9 mouse cellular contexts compared by ENCODE assay signal in genomic region chr6:147086594-147087225, GRCm38 (mm10). TPM values are rescaled to one million over a fixed set of nuclear protein-coding genes. Genes with fewer than 3 reads are reported as not detected.
DNase-seq lines count a peak whose midpoint lies in the region; ATAC-seq and TF ChIP-seq lines count a peak whose summit lies in the region.
"Had no signal": no experiment of that assay in that cellular context is flagged by ENCODE, and none has a peak within 500 bp of the region (broad histone marks: within the 10 kb centered on the region; RNA-seq: fewer than 3 reads in every experiment).

TSS of gene Mansc4 (minus strand) at chr6:147087032.

- H3K4me3 ChIP-seq in ES-Bruce4 (ENCODE audit: low read depth, low read length): peak within 1 kb of the TSS; percentile 40
- peak within 1 kb of the TSS; percentile 15 to 16; a peak in 2 of 4 replicates for H3K4me3 ChIP-seq in heart, embryonic 14.5 days (ENCODE audit: control insufficient read depth in 1 of 2, insufficient read depth in 1 of 2, low read depth in 1 of 2, low read length in 2 of 2)
- H3K4me3 ChIP-seq in kidney, embryonic 14.5 days (ENCODE audit: low read length): peak within 1 kb of the TSS; percentile 24
- peak within 1 kb of the TSS; percentile 18; the same call in 1 of the 2 replicates for H3K4me3 ChIP-seq in midbrain, embryonic 11.5 days (ENCODE audit: low read depth, low read length)

- no peaks in the 10 kb centered on the region for H3K36me3 ChIP-seq in ES-Bruce4 (ENCODE audit: control insufficient read depth, insufficient read depth, low read length, poor library complexity, severe bottlenecking)
- H3K36me3 ChIP-seq in heart, embryonic 14.5 days (ENCODE audit: control insufficient read depth, insufficient read depth, low read length): no peaks in the 10 kb centered on the region
- H3K36me3 ChIP-seq in kidney, embryonic 14.5 days (ENCODE audit: control insufficient read depth, insufficient read depth, low read length): no peaks in the 10 kb centered on the region
- no peaks in the 10 kb centered on the region for H3K36me3 ChIP-seq in midbrain, embryonic 11.5 days (ENCODE audit: control insufficient read depth, insufficient read depth, low read length)

- DNase-seq in embryo, embryonic 10.5 days (ENCODE audit: low spot score): peak; percentile 69
- DNase-seq in midbrain, embryonic 11.5 days (ENCODE audit: low spot score, missing footprints): peak; percentile 93
- peak; percentile 13 for DNase-seq in thymus, postnatal 0 days (ENCODE audit: low spot score)
- DNase-seq in cerebellum, adult 11-12 months: no peak

- 9% methylated on average over 20 of the region's 20 CpGs for WGBS in heart, embryonic 14.5 days
- WGBS in kidney, embryonic 14.5 days: 3% methylated on average over 20 of the region's 20 CpGs
- 3% methylated on average over 20 of the region's 20 CpGs for WGBS in midbrain, embryonic 11.5 days

- peak within 1 kb of the TSS; percentile 59 for H3K4me2 ChIP-seq in heart, embryonic 14.5 days (ENCODE audit: low read length)
- peak within 1 kb of the TSS; percentile 42 for H3K4me2 ChIP-seq in kidney, embryonic 14.5 days (replicated peaks; ENCODE audit: low read depth, low read length)
- peak within 1 kb of the TSS; percentile 52 for H3K4me2 ChIP-seq in midbrain, embryonic 11.5 days

- TF ChIP-seq POLR2A in ES-Bruce4 (IDR thresholded peaks at IDR 0.05; ENCODE audit: insufficient read depth, low read length): no peak

- peak within 1 kb of the TSS; percentile 50 for H3K9ac ChIP-seq in ES-Bruce4 (ENCODE audit: low read depth, poor library complexity, severe bottlenecking)
- H3K9ac ChIP-seq in heart, embryonic 14.5 days (ENCODE audit: low read length): peak within 1 kb of the TSS; percentile 55
- H3K9ac ChIP-seq in kidney, embryonic 14.5 days (ENCODE audit: low read depth, low read length): peak within 1 kb of the TSS; percentile 42
- peak within 1 kb of the TSS; percentile 53 for H3K9ac ChIP-seq in midbrain, embryonic 11.5 days (ENCODE audit: low read length)
- H3K9ac ChIP-seq: liver, embryonic 14.5 days had no signal

- TF ChIP-seq CTCF in ES-Bruce4 (IDR thresholded peaks at IDR 0.05; ENCODE audit: low read depth, low read length): no peak

- H3K4me1 ChIP-seq in ES-Bruce4 (ENCODE audit: control insufficient read depth, insufficient read depth, low read length): peaks cover 3% of the 10 kb centered on the region
- H3K4me1 ChIP-seq in heart, embryonic 14.5 days (ENCODE audit: control insufficient read depth in 2 of 2, insufficient read depth in 2 of 2, low read length in 2 of 2): peaks cover 7 to 15% of the 10 kb centered on the region in 2 experiments
- H3K4me1 ChIP-seq in kidney, embryonic 14.5 days (ENCODE audit: control insufficient read depth, insufficient read depth, low read length): peaks cover 7% of the 10 kb centered on the region; the same call in 1 of the 2 replicates
- H3K4me1 ChIP-seq in midbrain, embryonic 11.5 days (ENCODE audit: control insufficient read depth, insufficient read depth, low read length): peaks cover 6% of the 10 kb centered on the region

- no peaks in the 10 kb centered on the region for H3K27me3 ChIP-seq in ES-Bruce4 (ENCODE audit: control insufficient read depth, insufficient read depth, low read length, poor library complexity, severe bottlenecking)
- no peaks in the 10 kb centered on the region for H3K27me3 ChIP-seq in heart, embryonic 14.5 days (ENCODE audit: control insufficient read depth, insufficient read depth, low read length)
- H3K27me3 ChIP-seq in kidney, embryonic 14.5 days (ENCODE audit: control insufficient read depth, insufficient read depth, low read length): peaks cover 21% of the 10 kb centered on the region
- H3K27me3 ChIP-seq in midbrain, embryonic 11.5 days (ENCODE audit: control insufficient read depth, insufficient read depth, low read length): no peaks in the 10 kb centered on the region

- H3K27ac ChIP-seq in ES-Bruce4 (ENCODE audit: insufficient read depth, low read length): no peak within 1 kb of the TSS
- H3K27ac ChIP-seq in heart, embryonic 14.5 days (replicated peaks in 1 of 2; ENCODE audit: control insufficient read depth in 1 of 2, insufficient read depth in 1 of 2, low read depth in 2 of 2, low read length in 2 of 2): no peak within 1 kb of the TSS
- peak within 1 kb of the TSS; percentile 51 for H3K27ac ChIP-seq in kidney, embryonic 14.5 days (ENCODE audit: low read depth, low read length)
- H3K27ac ChIP-seq in midbrain, embryonic 11.5 days (ENCODE audit: low read depth, low read length): no peak within 1 kb of the TSS
- H3K27ac ChIP-seq: liver, embryonic 14.5 days had no signal

- no peaks in the 10 kb centered on the region for H3K9me3 ChIP-seq in ES-Bruce4 (replicated peaks; ENCODE audit: control insufficient read depth, insufficient read depth, low read length, poor library complexity, severe bottlenecking)
- no peaks in the 10 kb centered on the region for H3K9me3 ChIP-seq in heart, embryonic 14.5 days (ENCODE audit: control insufficient read depth, low read length)
- no peaks in the 10 kb centered on the region for H3K9me3 ChIP-seq in kidney, embryonic 14.5 days (ENCODE audit: control insufficient read depth, low read length)
- H3K9me3 ChIP-seq in midbrain, embryonic 11.5 days (ENCODE audit: control insufficient read depth, low read length): no peaks in the 10 kb centered on the region

- no peak for ATAC-seq in heart, embryonic 14.5 days (ENCODE audit: insufficient number of reproducible peaks, insufficient read depth, low FRiP score, low read depth)
- peak; percentile 77 for ATAC-seq in kidney, embryonic 14.5 days (ENCODE audit: low FRiP score, low TSS enrichment)
- ATAC-seq in midbrain, embryonic 11.5 days (ENCODE audit: low FRiP score): 0 out of 2 replicates have a peak, but pooled peaks have one; percentile 10
- no peak for ATAC-seq in monocyte, adult 5-6 weeks (replicated peaks; ENCODE audit: insufficient number of reproducible peaks, low FRiP score, low TSS enrichment, poor library complexity, severe bottlenecking)

- TF ChIP-seq EP300 in ES-Bruce4 (IDR thresholded peaks at IDR 0.05; ENCODE audit: insufficient read depth, low read depth, low read length): no peak

RNA-seq across cellular contexts. Expression of gene Mansc4, which starts in this region (rescaled TPM):
- not detected in 2 replicates for polyA plus RNA-seq in ES-Bruce4 (2011; ENCODE audit: insufficient read depth, insufficient read length, low read depth, missing spikeins)
- 0.24 TPM in 2 replicates for polyA plus RNA-seq in heart, embryonic 14.5 days (2014; fragmentation: Nextera tagmentation; extraction: Ambion mirVana)
- polyA plus RNA-seq in kidney, embryonic 14.5 days (2014; fragmentation: Nextera tagmentation; extraction: Ambion mirVana): 4.7 and 6.1 TPM in 2 replicates
- 0.72 and 0.83 TPM in 2 replicates for polyA plus RNA-seq in midbrain, embryonic 11.5 days (2014; fragmentation: Nextera tagmentation; extraction: Ambion mirVana)
- 2.3 and 2.4 TPM in 2 replicates for polyA plus RNA-seq in thymus, postnatal 0 days (2015; fragmentation: Nextera tagmentation; extraction: Ambion mirVana)
- not detected in 3 replicates for total RNA-seq in monocyte, adult 5-6 weeks (2017)
- polyA plus RNA-seq: liver, embryonic 14.5 days had no signal

Comparison
In these comparisons a context has a peak if more than half of its experiments do, and no peak if none do; other contexts are left out.
1. Peak in DNase-seq, ATAC-seq, H3K4me3 ChIP-seq, H3K9ac ChIP-seq and H3K4me2 ChIP-seq in midbrain, embryonic 11.5 days; RNA of the gene not detected or under 1 TPM.